Mouse (Mus musculus) limb, embryonic 15.5 days (tissue): Measurements from ENCODE around the gene Epsti1. TPM values are rescaled to one million over a fixed set of nuclear protein-coding genes. Genes with fewer than 3 reads are reported as not detected.

Experiments
- ATAC-seq: fragments of 200-750 bp; cut with Nextera tagmentation; 2 replicates; pipeline ENCODE4 v1.8.0; 2017; ENCODE audit warnings: low read depth, moderate TSS enrichment; ENCODE audit not compliant: insufficient number of reproducible peaks, low FRiP score, low TSS enrichment
- H3K27ac ChIP-seq: fragments of 300-500 bp; sonication (generic); 2 replicates; pipeline ENCODE4 v1.5.1; 2015; ENCODE audit warnings: moderate library complexity, mild to moderate bottlenecking, inconsistent platforms
- H3K27me3 ChIP-seq: fragments of 300-500 bp; sonication (generic); 2 replicates; pipeline ENCODE4 v1.6.1; 2015; ENCODE audit warnings: inconsistent platforms
- H3K36me3 ChIP-seq: fragments of 300-500 bp; sonication (generic); 2 replicates; pipeline ENCODE4 v1.6.1; 2015; ENCODE audit warnings: inconsistent platforms
- H3K4me1 ChIP-seq: fragments of 300-500 bp; sonication (generic); 2 replicates; pipeline ENCODE4 v1.6.1; 2015; ENCODE audit warnings: inconsistent platforms
- H3K4me2 ChIP-seq: fragments of 300-500 bp; sonication (generic); 2 replicates; pipeline ENCODE4 v1.6.1; 2015; ENCODE audit warnings: mild to moderate bottlenecking, inconsistent platforms
- H3K4me3 ChIP-seq: fragments of 300-500 bp; sonication (generic); 2 replicates; pipeline ENCODE4 v1.5.1; 2015; ENCODE audit warnings: mild to moderate bottlenecking, inconsistent platforms
- H3K9ac ChIP-seq: fragments of 300-500 bp; sonication (generic); 2 replicates; pipeline ENCODE4 v1.6.1; 2015; ENCODE audit warnings: inconsistent platforms
- H3K9me3 ChIP-seq: fragments of 300-500 bp; sonication (generic); 2 replicates; pipeline ENCODE4 v1.6.1; 2016; ENCODE audit warnings: inconsistent platforms
- WGBS: fragments of 180-500 bp; shearing (Covaris S2); methylation state at CpG from one replicate; pipeline ENCODE4 v1.1.7; 2015; 5-methylcytosine and 5-hydroxymethylcytosine counted together
- polyA plus RNA-seq: library from polyadenylated mRNA; unstranded; fragments of >200 nt; fragmentation: Nextera tagmentation; extraction: Ambion mirVana; gene quantifications from 2 replicates; pipeline ENCODE4 v1.2.1, GENCODE M21; 2015

The Epsti1 gene
- polyA plus RNA-seq, 1 experiment from 2014 or later: 1.2 TPM

DNA sequence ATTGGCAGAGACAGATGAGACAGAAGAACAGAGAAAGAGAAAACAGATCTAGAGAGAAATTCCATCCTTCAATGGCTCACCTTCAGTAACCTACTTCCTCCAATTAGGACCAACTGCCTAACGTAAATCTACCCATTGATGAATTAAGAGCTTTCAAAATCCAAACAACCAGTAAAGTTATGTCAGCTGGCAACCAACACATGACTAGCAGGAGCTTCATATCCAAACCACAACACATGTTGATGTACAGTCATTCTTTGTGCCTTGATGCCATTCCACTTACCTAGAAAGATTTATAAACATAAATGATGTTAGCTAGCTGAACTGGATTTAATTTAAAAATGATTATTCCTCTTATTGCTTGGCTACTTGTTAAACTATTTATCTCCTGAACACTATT, 22.0 kb upstream of the Epsti1 start:
- WGBS: 54% methylated on average over 1 of the region's 1 CpGs
- H3K4me2 ChIP-seq: no peak overlapping the region
- H3K4me1 ChIP-seq: no peaks in the 10 kb centered on the region
- H3K36me3 ChIP-seq: no peaks in the 10 kb centered on the region
- no peaks in the 10 kb centered on the region for H3K9me3 ChIP-seq
- no peaks in the 10 kb centered on the region for H3K27me3 ChIP-seq
- H3K27ac ChIP-seq: no peak overlapping the region
- no peak overlapping the region for H3K9ac ChIP-seq
- H3K4me3 ChIP-seq: no peak overlapping the region
- ATAC-seq: no peak

DNA sequence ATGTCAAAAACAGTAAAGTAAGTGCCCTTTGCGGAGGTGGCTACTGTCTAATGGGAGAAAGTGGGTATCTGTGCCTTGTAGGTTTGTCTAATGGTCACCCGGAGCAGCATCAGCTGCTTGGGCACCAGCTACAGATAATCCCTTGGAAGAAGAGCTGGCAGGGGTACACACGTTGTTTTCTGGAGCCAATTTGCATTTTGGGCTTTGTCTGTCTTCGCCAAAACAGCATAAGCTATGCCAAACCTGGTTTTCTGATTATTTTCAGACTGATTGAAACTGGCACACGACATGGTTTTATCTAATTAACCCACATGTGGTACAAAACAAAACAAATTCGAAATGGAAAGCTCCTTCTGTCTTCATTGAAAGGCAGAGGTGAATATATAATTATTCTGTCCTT, 21.4 kb upstream of the Epsti1 start:
- no peak overlapping the region for H3K4me3 ChIP-seq
- 72% methylated on average over 6 of the region's 6 CpGs for WGBS
- no peak overlapping the region for H3K4me2 ChIP-seq
- H3K27me3 ChIP-seq: no peaks in the 10 kb centered on the region
- H3K9me3 ChIP-seq: no peaks in the 10 kb centered on the region
- no peak overlapping the region for H3K27ac ChIP-seq
- H3K36me3 ChIP-seq: no peaks in the 10 kb centered on the region
- no peak for ATAC-seq
- no peaks in the 10 kb centered on the region for H3K4me1 ChIP-seq
- H3K9ac ChIP-seq: no peak overlapping the region

DNA sequence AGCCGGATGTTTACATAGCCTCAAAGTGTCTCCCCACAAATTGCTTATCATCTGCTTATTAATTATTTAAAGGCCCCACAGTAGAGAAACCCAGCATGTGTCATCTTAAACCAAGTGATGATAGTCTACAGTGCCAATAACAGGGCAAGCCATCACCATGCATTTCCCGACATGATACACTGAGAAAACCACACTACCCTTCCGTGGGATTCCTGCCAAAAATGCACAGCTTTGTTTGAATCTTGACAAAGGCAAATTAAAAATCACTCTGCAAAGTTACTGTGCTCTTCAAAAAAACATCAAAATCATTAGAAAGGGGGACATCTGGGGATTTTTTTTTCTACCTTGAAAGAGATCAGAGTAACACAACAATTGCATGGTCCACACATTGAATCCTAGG, 17.7 kb upstream of the Epsti1 start:
- no peak for ATAC-seq
- H3K4me1 ChIP-seq: no peaks in the 10 kb centered on the region
- H3K36me3 ChIP-seq: no peaks in the 10 kb centered on the region
- H3K9me3 ChIP-seq: no peaks in the 10 kb centered on the region
- no peak overlapping the region for H3K4me3 ChIP-seq
- no peaks in the 10 kb centered on the region for H3K27me3 ChIP-seq
- H3K9ac ChIP-seq: no peak overlapping the region
- H3K27ac ChIP-seq: no peak overlapping the region
- 77% methylated on average over 3 of the region's 3 CpGs for WGBS
- H3K4me2 ChIP-seq: no peak overlapping the region

DNA sequence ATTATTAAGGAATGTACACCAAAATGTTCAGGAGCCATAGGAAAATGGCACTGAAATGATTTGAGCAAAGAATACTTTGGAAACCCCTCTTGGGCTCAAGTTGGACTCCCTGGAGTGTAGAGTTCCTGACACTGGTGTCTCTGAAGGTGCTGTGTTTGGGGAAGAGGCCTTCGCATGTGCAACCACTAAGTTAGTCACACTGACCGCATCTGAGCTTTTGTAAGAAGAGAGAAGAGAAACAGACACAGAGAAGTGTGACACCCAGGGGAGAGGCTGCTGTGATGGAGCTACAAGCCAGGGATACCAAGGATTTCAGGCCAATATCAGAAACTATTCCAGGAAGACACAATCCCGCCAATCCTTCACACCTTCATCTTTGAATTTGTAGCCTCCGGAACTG, 17.1 kb upstream of the Epsti1 start:
- Histone ChIP-seq H3K9me3 (no peaks in the 10 kb centered on the region), H3K27me3 (no peaks in the 10 kb centered on the region), H3K9ac (no peak overlapping the region), H3K4me2 (no peak overlapping the region), H3K4me3 (no peak overlapping the region), H3K36me3 (no peaks in the 10 kb centered on the region), H3K4me1 (no peaks in the 10 kb centered on the region), H3K27ac (no peak overlapping the region)
- WGBS: 84% methylated on average over 4 of the region's 4 CpGs
- ATAC-seq: no peak

DNA sequence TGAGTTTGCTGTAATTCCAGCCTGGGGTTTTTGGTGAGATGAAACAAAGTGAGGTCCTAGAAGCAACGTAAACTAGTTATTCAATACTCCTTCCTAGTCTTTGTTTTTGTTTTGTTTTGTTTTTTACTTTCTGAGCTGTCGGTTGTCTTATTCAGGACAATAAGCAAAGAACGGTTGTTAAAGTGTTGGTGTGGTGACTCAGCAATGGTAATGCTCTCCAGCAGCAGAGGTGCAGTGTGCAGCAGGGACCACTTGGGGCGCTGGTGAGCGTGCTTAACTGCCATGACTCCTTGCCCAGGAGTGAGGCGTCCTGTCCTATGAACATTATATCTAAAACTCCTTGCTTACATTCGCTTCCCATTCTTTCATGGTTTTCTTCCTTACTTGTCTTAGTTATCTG, 14.1 kb upstream of the Epsti1 start:
- WGBS: 87% methylated on average over 7 of the region's 7 CpGs
- H3K9me3 ChIP-seq: no peaks in the 10 kb centered on the region
- no peak for ATAC-seq
- H3K36me3 ChIP-seq: no peaks in the 10 kb centered on the region
- H3K27ac ChIP-seq: no peak overlapping the region
- H3K4me2 ChIP-seq: no peak overlapping the region
- no peaks in the 10 kb centered on the region for H3K4me1 ChIP-seq
- no peak overlapping the region for H3K9ac ChIP-seq
- no peak overlapping the region for H3K4me3 ChIP-seq
- H3K27me3 ChIP-seq: no peaks in the 10 kb centered on the region

DNA sequence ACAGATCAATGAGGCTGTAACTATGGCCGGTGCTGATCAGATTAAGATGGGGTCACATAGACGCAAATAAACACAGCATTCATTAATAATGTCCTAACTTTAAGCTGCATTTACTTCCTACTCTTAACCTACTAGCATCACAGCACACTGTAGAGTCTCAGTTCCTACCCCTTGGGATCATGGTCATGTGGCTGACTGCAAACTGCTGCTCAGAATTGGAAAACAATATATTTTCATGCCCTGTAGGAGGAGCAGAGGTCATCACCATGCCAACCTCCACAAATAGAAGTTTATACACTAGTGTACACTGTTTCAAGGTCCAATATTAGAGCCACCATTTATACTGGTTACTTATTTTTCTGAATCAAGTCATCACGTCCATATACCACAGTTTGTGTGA, 8.1 kb upstream of the Epsti1 start:
- no peak overlapping the region for H3K27ac ChIP-seq
- H3K27me3 ChIP-seq: no peaks in the 10 kb centered on the region
- no peak overlapping the region for H3K4me3 ChIP-seq
- no peak for ATAC-seq
- H3K9me3 ChIP-seq: no peaks in the 10 kb centered on the region
- no peaks in the 10 kb centered on the region for H3K36me3 ChIP-seq
- H3K9ac ChIP-seq: no peak overlapping the region
- 84% methylated on average over 3 of the region's 3 CpGs for WGBS
- H3K4me2 ChIP-seq: no peak overlapping the region
- H3K4me1 ChIP-seq: no peaks in the 10 kb centered on the region

DNA sequence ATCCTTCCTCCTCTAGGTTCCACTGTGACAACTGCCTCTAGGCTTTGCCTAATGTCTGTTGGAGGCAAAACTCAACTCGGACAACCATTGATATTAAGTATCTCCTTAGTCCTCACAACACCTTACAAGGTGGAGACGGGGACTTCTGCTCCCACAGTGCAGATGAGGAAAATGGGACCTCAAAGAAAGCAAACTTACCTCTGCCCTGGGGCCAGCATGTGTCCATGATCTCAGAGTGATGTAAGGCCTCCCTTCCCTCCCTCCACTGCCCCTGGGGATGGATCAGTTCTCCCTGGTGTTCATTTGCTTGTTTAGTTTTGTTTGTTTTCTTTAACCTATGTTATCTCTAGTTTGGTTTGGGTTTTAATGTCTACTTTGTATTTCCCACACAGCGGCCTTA, 1.5 kb upstream of the Epsti1 start:
- H3K27me3 ChIP-seq: no peaks in the 10 kb centered on the region
- H3K9ac ChIP-seq: no peak overlapping the region
- no peak overlapping the region for H3K27ac ChIP-seq
- no peak for ATAC-seq
- H3K36me3 ChIP-seq: no peaks in the 10 kb centered on the region
- H3K4me2 ChIP-seq: no peak overlapping the region
- 0 out of 2 replicates have a peak, but pooled peaks cover 3% of the 10 kb centered on the region for H3K4me1 ChIP-seq
- 86% methylated on average over 3 of the region's 3 CpGs for whole genome bisulfite sequencing
- H3K4me3 ChIP-seq: no peak overlapping the region
- H3K9me3 ChIP-seq: no peaks in the 10 kb centered on the region

DNA sequence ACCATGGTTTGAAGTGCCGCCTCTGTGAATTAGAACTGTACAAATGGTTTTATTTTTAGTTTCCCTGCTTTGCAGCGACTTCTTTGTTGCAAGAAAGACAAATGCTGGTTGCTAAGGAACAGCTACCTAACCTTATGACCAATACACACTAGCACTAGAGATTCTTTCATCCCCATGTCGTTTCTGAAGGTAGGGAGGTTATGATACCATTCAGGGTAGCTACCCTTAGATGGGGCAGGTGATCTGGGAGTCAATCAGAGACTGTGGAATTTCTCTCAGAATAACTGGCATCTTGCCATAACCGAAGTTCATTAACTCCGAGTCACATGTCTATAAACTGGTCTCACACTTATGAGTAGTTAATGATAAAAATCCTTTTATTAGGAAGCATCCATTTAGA, 1.4 kb downstream of the Epsti1 start:
- WGBS: 60% methylated on average over 5 of the region's 5 CpGs
- Histone ChIP-seq H3K9me3 (no peaks in the 10 kb centered on the region), H3K36me3 (no peaks in the 10 kb centered on the region), H3K27me3 (no peaks in the 10 kb centered on the region), H3K4me2 (no peak overlapping the region), H3K4me3 (no peak overlapping the region), H3K9ac (no peak overlapping the region), H3K4me1 (0 out of 2 replicates have a peak, but pooled peaks cover 3% of the 10 kb centered on the region), H3K27ac (no peak overlapping the region)
- ATAC-seq: no peak

DNA sequence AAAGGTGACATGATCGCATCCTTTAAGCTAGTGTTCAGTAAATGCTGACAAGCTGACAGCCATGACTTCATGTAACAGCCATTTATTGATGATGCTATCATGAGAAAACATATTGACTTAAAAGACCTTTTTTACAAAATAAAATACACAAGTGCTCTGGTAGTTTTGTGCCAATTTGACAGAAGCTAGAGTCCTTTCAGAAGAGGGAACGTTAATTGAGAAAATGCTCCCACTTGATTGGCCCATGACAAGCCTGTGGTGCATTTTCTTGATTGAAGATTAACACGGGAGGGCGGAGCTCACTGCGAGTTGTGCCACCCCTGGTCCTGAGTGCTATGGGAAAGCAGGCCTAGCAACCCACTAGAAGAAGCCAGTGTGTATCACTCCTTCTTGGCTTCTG, 2.5 kb downstream of the Epsti1 start:
- no peak for ATAC-seq

DNA sequence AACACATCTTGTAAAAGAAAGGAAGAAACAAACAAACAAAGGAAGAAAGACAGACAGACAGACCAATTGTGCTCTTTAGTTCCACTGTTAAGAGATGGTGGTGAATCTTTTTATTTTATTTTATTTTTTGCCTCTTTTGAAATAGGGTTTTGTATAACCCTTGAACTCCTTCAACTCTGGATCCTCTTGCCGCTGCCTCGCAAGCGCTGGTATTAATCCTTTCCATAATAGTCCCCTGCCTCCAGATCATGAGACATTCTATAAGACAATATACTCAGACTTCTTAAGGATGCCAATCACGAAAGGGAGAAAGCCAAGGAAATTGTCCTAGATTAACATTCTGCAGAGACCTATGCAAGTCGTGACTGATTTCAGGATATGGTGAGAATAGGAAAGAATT, 11.7 kb downstream of the Epsti1 start:
- 91% methylated on average over 5 of the region's 5 CpGs for WGBS
- Histone ChIP-seq H3K4me2 (no peak overlapping the region), H3K4me3 (no peak overlapping the region), H3K9me3 (no peaks in the 10 kb centered on the region), H3K27ac (no peak overlapping the region), H3K9ac (no peak overlapping the region), H3K4me1 (no peaks in the 10 kb centered on the region), H3K36me3 (no peaks in the 10 kb centered on the region), H3K27me3 (no peaks in the 10 kb centered on the region)
- no peak for ATAC-seq

More for the DNA sequence above, 2.5 kb downstream of the Epsti1 start:
- Histone ChIP-seq H3K9ac (no peak overlapping the region), H3K27ac (no peak overlapping the region), H3K4me1 (0 out of 2 replicates have a peak, but pooled peaks cover 3% of the 10 kb centered on the region), H3K9me3 (no peaks in the 10 kb centered on the region), H3K4me2 (no peak overlapping the region), H3K36me3 (no peaks in the 10 kb centered on the region), H3K4me3 (no peak overlapping the region), H3K27me3 (no peaks in the 10 kb centered on the region)
- WGBS: 86% methylated on average over 5 of the region's 5 CpGs

DNA sequence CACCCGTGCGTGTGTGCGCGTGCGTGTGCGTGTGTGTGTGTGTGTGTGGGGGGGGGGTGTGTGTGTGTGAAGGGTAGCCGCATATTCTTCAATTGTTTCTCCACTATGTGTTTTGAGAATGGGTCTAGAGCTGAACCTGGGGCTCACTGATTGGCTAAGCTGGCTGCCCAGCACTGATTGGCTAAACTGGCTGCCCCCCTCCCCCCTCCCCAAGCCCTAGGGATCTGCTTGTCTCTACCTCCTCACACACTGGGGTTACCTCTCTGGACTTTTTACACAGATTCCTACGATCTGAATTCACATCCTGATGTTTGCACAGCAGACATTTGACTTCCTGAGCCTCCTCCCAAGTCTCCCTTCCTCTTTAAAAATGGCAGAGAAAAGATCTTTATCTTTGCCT, 17.6 kb downstream of the Epsti1 start:
- H3K4me3 ChIP-seq: no peak overlapping the region
- 85% methylated on average over 8 of the region's 8 CpGs for WGBS
- H3K9me3 ChIP-seq: no peaks in the 10 kb centered on the region
- no peak overlapping the region for H3K27ac ChIP-seq
- H3K4me2 ChIP-seq: no peak overlapping the region
- H3K36me3 ChIP-seq: no peaks in the 10 kb centered on the region
- H3K9ac ChIP-seq: no peak overlapping the region
- H3K27me3 ChIP-seq: no peaks in the 10 kb centered on the region
- peaks cover 3% of the 10 kb centered on the region for H3K4me1 ChIP-seq
- ATAC-seq: no peak

DNA sequence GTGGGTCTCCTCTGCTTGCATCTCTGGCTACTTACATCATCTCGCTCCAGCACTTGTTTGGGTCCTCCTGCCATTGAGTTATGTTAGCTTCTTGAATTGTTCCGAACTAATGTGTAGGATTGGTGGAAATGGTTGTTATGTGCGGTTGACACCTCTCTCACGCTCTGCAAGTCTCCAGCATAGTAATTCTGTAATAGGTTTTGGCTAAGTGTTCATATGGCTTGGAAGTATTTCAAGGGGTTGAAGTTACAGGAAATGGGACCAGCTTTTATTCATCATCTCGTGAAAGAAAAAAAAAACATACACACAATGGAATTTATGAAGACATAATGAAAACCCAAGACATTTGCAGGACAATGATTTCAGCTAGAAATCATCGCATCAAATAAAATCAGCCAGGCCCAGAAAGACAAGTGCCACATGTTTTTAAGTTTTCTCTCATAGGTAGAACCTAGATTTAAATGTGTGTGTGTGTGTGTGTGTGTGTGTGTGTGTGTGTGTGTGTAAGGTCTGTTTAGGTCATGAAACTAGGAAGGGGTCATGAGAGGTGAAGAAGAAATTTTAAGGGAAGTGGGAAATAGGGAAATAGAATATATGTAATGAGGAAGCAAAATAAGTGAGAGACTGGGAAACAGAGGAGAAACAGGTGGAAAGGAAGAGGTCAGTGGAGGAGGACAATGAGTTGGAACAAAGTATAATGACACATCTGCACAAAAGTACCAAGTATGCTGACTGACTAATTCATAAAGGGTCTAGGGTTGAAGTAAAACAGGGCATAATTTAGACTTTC, 19.2 kb downstream of the Epsti1 start:
- Histone ChIP-seq H3K9me3 (no peaks in the 10 kb centered on the region), H3K27ac (peak overlapping the region; percentile 38; the same call in 1 of the 2 replicates), H3K4me1 (peaks cover 3% of the 10 kb centered on the region), H3K36me3 (no peaks in the 10 kb centered on the region), H3K27me3 (no peaks in the 10 kb centered on the region), H3K4me3 (no peak overlapping the region), H3K4me2 (no peak overlapping the region), H3K9ac (no peak overlapping the region)
- WGBS: 38% methylated on average over 6 of the region's 6 CpGs
- ATAC-seq: no peak

DNA sequence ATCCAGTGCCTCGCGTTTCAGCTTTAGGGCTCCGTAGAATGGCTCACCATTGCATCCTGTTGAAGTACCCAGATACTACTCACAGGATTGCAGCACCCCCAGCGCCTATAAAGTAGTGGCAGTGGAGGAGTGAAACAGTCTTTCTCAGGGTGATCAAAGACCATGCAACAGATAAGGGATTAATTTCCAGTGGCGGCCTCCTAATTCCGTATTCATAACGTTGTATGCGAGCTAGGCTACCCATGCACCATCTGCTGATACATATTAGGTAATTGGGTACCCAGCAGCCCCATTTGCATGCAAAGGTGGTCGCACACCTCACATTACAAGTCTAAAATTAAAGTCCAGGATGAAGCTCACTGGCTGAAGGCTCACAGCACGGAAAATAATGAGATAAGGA, 21.4 kb downstream of the Epsti1 start:
- Histone ChIP-seq H3K9me3 (no peaks in the 10 kb centered on the region), H3K36me3 (no peaks in the 10 kb centered on the region), H3K4me1 (peaks cover 3% of the 10 kb centered on the region), H3K27me3 (no peaks in the 10 kb centered on the region), H3K9ac (no peak overlapping the region), H3K4me3 (no peak overlapping the region), H3K27ac (no peak overlapping the region), H3K4me2 (no peak overlapping the region)
- ATAC-seq: no peak
- WGBS: 88% methylated on average over 10 of the region's 10 CpGs
